Mouse (Mus musculus): ENCODE results near the gene Gan.

GRCm38 (mm10) chr8:117261702-117262101 is 103.8 kb downstream of the Gan start:
- TF ChIP-seq MYB (IDR thresholded peaks at IDR 0.05; ENCODE audit: low read depth, low read length) (no peak), MAZ (IDR thresholded peaks at IDR 0.05; ENCODE audit: low read depth, low read length) (no peak), CTCF (IDR thresholded peaks at IDR 0.05 in 2 of 3, conservative IDR thresholded peaks at IDR 0.05 in 1 of 3; ENCODE audit: control insufficient read depth in 1 of 3, insufficient read depth in 1 of 3, low read depth in 2 of 3, low read length in 3 of 3, poor library complexity in 1 of 3, severe bottlenecking in 1 of 3) (0 out of 6 replicates have a peak, but pooled peaks of 1 of the 3 experiments have one; percentile 1), HCFC1 (IDR thresholded peaks at IDR 0.05; ENCODE audit: low read depth, low read length) (no peak), POLR2A (IDR thresholded peaks at IDR 0.05; ENCODE audit: control insufficient read depth in 1 of 2, insufficient read depth in 1 of 2, low read depth in 1 of 2, low read length in 2 of 2, poor library complexity in 1 of 2) (no peak), UBTF (IDR thresholded peaks at IDR 0.05; ENCODE audit: borderline replicate concordance, insufficient read depth, low read depth, low read length) (no peak), MAFK (IDR thresholded peaks at IDR 0.05; ENCODE audit: borderline replicate concordance, low read depth, low read length) (no peak), EP300 (IDR thresholded peaks at IDR 0.05; ENCODE audit: low read depth in 1 of 2, low read length in 2 of 2) (no peak), TAL1 (IDR thresholded peaks at IDR 0.05; ENCODE audit: low read length) (no peak), ZC3H11A (IDR thresholded peaks at IDR 0.05; ENCODE audit: low read depth, low read length) (no peak), BHLHE40 (IDR thresholded peaks at IDR 0.05; ENCODE audit: borderline replicate concordance, low read depth, low read length) (no peak), ZNF384 (IDR thresholded peaks at IDR 0.05; ENCODE audit: low read depth, low read length) (no peak), NELFE (IDR thresholded peaks at IDR 0.05; ENCODE audit: low read depth, low read length) (no peak)

Measured in MEL (cell line).